Mouse (Mus musculus): ENCODE results near the gene Reep3.

GRCm38 (mm10) chr10:67108096-67108495 lies 11.4 kb upstream of the Reep3 start:
- no peak for TF ChIP-seq CTCF (IDR thresholded peaks at IDR 0.05; ENCODE audit: borderline replicate concordance, control insufficient read depth, extremely low read depth, insufficient read depth, low read length, poor library complexity)
- no peak for TF ChIP-seq POLR2A (IDR thresholded peaks at IDR 0.05; ENCODE audit: control insufficient read depth, extremely low read depth, insufficient read depth, low read length, poor library complexity)
